Mouse (Mus musculus): ENCODE data around the gene Lrrc7.

GRCm38 (mm10) chr3:158065256-158065655 is 496.8 kb downstream of the Lrrc7 start:
- TF ChIP-seq EP300 (IDR thresholded peaks at IDR 0.05; ENCODE audit: insufficient read depth, low read depth, low read length): no peak
- TF ChIP-seq CTCF (IDR thresholded peaks at IDR 0.05; ENCODE audit: low read depth, low read length): no peak
- TF ChIP-seq POLR2A (IDR thresholded peaks at IDR 0.05; ENCODE audit: insufficient read depth, low read length): no peak

Data from ES-Bruce4 (cell line).